Mouse (Mus musculus) stomach, embryonic 15.5 days (tissue): ENCODE results near the gene Gdpd4. TPM values are rescaled to one million over a fixed set of nuclear protein-coding genes. Genes with fewer than 3 reads are reported as not detected.

Experiments
- ATAC-seq: fragments of 200-750 bp; cut with Nextera tagmentation; 2 replicates; pipeline ENCODE4 v1.8.0; 2017; ENCODE audit warnings: low read depth, moderate number of reproducible peaks, moderate TSS enrichment; ENCODE audit not compliant: insufficient read depth, low FRiP score
- H3K27ac ChIP-seq: fragments of 300-500 bp; sonication (generic); 2 replicates; pipeline ENCODE4 v1.5.1; 2015; ENCODE audit warnings: mild to moderate bottlenecking, inconsistent platforms
- H3K27me3 ChIP-seq: fragments of 300-500 bp; sonication (generic); replicated peaks from 2 replicates; pipeline ENCODE4 v1.6.1; 2015; ENCODE audit warnings: inconsistent platforms
- H3K36me3 ChIP-seq: fragments of 300-500 bp; sonication (generic); 2 replicates; pipeline ENCODE4 v1.6.1; 2015; ENCODE audit warnings: inconsistent platforms
- H3K4me1 ChIP-seq: fragments of 300-500 bp; sonication (generic); 2 replicates; pipeline ENCODE4 v1.6.1; 2015; ENCODE audit warnings: inconsistent platforms
- H3K4me2 ChIP-seq: fragments of 300-500 bp; sonication (generic); 2 replicates; pipeline ENCODE4 v1.6.1; 2015; ENCODE audit warnings: mild to moderate bottlenecking, inconsistent platforms
- H3K4me3 ChIP-seq: fragments of 300-500 bp; sonication (generic); replicated peaks from 2 replicates; pipeline ENCODE4 v1.5.1; 2015; ENCODE audit warnings: inconsistent platforms
- H3K9ac ChIP-seq: fragments of 300-500 bp; sonication (generic); 2 replicates; pipeline ENCODE4 v1.6.1; 2015; ENCODE audit warnings: inconsistent platforms
- H3K9me3 ChIP-seq: fragments of 300-500 bp; sonication (generic); 2 replicates; pipeline ENCODE4 v1.6.1; 2016; ENCODE audit warnings: inconsistent platforms
- WGBS: fragments of 180-500 bp; shearing (Covaris S2); methylation state at CpG from one replicate; pipeline ENCODE4 v1.1.7; 2015; 5-methylcytosine and 5-hydroxymethylcytosine counted together
- polyA plus RNA-seq: library from polyadenylated mRNA; unstranded; fragments of >200 nt; fragmentation: Nextera tagmentation; extraction: Ambion mirVana; gene quantifications from 2 replicates; pipeline ENCODE4 v1.2.1, GENCODE M21; 2015

Gene Gdpd4
- polyA plus RNA-seq, 1 experiment from 2014 or later, result not detected

DNA sequence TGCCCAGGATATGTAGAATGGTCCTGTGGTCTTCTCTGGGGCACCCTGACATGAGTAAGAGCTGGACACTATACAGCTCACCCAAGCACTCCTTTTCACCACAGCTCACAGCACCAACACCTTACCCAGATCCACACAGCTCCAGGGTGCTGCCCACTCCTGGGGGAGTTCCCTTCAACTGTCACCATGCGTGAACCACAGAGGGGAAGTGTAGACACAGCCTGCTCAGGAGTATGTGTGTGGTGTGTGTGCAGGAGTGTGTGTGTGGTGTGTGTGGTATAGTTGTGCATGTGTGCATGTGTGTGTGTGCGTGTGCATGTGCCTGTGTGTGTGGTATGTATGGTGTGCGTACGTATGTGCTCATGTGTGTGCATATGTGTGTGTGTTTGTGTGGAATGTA lies 176.1 kb downstream of the Gdpd4 start:
- H3K4me1 ChIP-seq, result no peaks in the 10 kb centered on the region

DNA sequence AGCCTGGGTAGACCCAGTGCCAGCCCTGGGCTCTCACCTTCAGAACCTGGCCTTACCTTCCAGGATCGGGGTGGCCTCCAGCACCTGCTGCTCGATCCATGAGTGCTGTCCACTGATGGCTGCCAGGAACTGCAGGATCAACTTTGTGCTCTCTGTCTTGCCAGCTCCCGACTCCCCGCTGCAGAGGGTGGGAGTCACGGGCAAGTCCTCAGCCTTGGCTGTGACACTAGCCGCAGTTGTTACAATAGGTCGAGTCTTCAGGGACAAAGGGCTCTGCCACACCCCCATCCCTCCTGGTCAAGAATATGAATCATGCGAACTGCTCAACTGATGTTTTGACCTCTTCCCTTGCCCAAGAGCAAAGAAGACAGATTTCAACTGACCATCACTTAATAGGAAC lies 177.8 kb downstream of the Gdpd4 start:
- H3K4me3 ChIP-seq, result no peak overlapping the region
- no peak overlapping the region for H3K4me2 ChIP-seq
- no peaks in the 10 kb centered on the region for H3K9me3 ChIP-seq
- WGBS, result 95% methylated on average over 8 of the region's 8 CpGs
- peaks cover 12% of the 10 kb centered on the region; the same call in 1 of the 2 replicates for H3K36me3 ChIP-seq
- no peaks in the 10 kb centered on the region for H3K27me3 ChIP-seq
- ATAC-seq, result no peak
- H3K27ac ChIP-seq, result no peak overlapping the region
- no peaks in the 10 kb centered on the region for H3K4me1 ChIP-seq
- no peak overlapping the region for H3K9ac ChIP-seq

More for the DNA sequence above, 176.1 kb downstream of the Gdpd4 start:
- Histone ChIP-seq H3K4me3 (no peak overlapping the region), H3K9ac (no peak overlapping the region), H3K27me3 (no peaks in the 10 kb centered on the region), H3K36me3 (peaks cover 12% of the 10 kb centered on the region; the same call in 1 of the 2 replicates), H3K4me2 (no peak overlapping the region), H3K9me3 (no peaks in the 10 kb centered on the region), H3K27ac (no peak overlapping the region)
- ATAC-seq, result no peak
- WGBS, result 95% methylated on average over 4 of the region's 4 CpGs

Other genes with a start within 250 kb of the Gdpd4 start
- 152 and 156 TPM in 2 replicates for gene Clns1a, start 223.3 kb upstream of the Gdpd4 start, polyA plus RNA-seq
- gene Aqp11, start 181.7 kb upstream of the Gdpd4 start, polyA plus RNA-seq, result 19.0 and 21.2 TPM in 2 replicates
- 27.2 and 30.3 TPM in 2 replicates for gene Pak1, start 131.4 kb upstream of the Gdpd4 start, polyA plus RNA-seq
- 9.3 and 11.4 TPM in 2 replicates for gene Myo7a, start 199.6 kb downstream of the Gdpd4 start, polyA plus RNA-seq
- 0.68 and 0.70 TPM in 2 replicates for gene Omp, start 225.5 kb downstream of the Gdpd4 start, polyA plus RNA-seq